Mouse (Mus musculus) right cerebral cortex, postnatal 25 days (tissue): ENCODE measurements around the gene Eif3b.
"Not testable (repeated sequence)": the region's sequence is repeated elsewhere in the genome, so short reads cannot be mapped to it uniquely, and the experiment has no call there.

Experiments used
- DNase-seq: peaks from one replicate; pipeline ENCODE4 v3.0.0; 2022

Gene Eif3b

GRCm38 (mm10) chr5:140396166-140396940, 22.8 kb upstream of the Eif3b start:
- DNase-seq, result no peak

DNA sequence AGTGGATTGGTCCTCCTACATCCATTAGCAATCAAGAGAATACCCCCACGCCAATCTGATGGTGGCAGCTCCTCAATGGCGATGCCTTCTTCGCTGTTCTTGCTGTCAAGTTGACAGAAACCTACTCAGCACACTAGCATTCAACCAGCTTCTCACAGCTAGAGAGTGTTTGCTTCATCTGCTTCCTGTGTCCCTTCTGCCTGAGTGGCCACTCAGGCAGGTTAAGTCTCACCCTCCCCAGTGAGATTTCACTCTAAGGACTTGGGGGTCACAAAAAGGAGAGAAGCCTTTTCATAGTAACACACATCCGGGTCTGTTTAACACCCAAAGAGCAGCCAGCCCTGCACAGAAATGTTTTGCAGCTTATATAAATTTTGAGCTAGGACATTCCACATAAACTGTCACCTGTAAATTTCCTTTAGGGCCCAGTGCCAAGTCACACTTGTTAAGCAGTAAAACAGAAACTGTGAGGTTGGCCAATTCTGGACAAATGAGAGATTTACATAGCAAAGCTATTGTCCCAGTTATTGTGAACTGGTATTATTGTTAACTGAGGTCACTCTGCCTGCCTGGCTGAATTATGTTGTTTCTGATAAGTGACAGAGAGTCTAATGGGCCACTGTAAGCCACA, 16.4 kb upstream of the Eif3b start:
- no peak for DNase-seq

DNA sequence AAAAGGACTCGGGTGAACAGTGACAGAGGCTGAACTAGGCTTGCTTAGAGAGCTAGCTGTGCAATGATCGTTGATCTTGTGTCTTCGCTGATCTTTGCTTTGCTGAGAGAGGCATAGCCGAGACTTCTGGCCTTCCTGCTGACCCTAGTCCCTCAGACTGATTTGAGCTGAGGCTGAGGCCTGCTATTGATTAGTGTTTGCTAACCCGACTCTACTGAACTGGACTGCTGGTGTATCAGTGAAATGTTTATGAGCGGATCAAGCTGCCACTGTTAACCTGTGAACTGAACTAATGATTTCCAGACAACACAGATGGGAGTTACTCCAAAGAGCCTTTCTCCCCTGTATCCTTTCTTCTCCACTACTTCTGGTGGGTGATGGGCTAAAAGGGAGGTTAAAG, 14.0 kb upstream of the Eif3b start:
- DNase-seq, result no peak

DNA sequence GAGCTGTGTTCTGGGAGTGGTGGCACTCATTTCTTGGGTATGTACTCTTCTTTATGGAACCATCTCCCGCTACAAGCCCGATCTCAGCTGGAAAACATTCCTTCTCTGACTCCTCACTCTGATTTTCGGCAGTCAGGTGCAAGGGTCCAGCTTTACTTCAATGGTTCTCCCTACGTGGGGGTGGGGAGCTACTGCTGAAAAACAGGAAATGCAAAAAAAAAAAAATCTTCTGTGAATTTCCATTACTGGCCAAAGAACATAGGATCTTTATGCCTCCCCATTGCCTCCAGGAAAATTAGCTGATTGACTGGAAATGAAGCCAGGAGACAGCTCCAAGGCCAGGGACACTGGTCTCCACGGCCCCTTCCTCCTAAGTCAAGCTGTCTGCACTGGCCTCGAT, 12.5 kb upstream of the Eif3b start:
- DNase-seq, result no peak

DNA sequence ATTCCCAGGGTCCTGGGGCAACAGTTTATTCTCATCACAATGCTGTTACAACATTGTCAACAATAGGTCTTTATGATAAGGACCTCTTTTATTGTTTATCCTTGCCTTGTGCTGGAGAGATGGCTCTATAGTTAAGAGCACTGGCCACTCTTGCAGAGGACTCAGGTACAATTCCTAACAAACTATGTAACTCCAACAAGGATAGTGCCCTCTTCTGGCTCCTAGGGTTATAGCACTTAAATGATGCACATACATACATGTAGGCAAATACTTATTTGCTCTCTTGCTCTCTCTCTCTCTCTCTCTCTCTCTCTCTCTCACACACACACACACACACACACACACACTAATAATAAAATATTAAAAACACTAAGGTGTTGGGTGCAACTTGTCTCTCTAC, 10.3 kb upstream of the Eif3b start:
- no peak for DNase-seq

DNA sequence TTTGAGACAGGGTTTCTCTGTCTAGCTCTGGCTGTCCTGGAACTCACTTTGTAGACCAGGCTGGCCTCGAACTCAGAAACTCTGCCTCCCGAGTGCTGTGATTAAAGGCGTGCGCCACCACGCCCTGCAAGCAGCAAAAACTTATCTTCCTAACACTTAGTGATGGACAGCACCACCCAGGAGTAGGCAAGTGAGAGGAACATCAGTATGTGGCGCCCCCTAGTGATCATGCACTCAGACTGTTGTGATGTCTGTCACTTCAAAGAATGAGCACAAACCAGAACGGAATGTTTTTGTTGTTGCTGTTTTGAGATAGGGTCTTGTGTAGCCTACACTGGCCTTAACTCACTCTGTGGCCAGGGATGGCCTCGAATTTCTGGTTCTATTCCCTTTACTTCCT, 7.8 kb upstream of the Eif3b start:
- peak; percentile 9 for DNase-seq

- no peak for DNase-seq
Observed at GRCm38 (mm10) chr5:140414647-140415046, 4.5 kb upstream of the Eif3b start.

GRCm38 (mm10) chr5:140418106-140418488, 1.0 kb upstream of the Eif3b start:
- no peak for DNase-seq

DNA sequence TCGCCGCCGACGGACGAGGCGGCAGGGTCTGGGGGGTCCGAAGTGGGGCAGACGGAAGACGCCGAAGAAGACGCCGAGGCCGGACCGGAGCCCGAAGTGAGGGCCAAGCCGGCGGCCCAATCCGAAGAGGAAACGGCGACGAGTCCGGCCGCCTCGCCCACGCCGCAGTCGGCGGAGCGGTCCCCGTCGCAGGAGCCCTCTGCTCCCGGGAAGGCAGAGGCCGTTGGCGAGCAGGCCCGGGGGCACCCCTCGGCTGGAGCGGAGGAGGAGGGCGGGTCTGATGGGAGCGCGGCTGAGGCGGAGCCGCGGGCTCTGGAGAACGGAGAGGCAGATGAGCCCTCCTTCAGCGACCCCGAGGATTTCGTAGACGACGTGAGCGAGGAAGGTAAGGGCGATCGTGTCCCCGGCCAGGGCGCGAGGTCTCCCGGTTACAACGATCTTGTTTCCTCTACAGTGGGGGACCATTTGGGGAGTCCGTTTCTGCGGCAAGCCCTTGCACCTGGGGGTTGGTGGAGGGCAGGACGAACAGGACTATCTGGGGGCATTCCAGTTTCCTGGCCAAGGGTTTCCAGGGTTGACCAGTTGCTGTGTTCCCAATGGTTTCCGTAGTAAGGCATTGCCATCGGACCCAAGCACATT, 433 bp downstream of the Eif3b start:
- no peak for DNase-seq

DNA sequence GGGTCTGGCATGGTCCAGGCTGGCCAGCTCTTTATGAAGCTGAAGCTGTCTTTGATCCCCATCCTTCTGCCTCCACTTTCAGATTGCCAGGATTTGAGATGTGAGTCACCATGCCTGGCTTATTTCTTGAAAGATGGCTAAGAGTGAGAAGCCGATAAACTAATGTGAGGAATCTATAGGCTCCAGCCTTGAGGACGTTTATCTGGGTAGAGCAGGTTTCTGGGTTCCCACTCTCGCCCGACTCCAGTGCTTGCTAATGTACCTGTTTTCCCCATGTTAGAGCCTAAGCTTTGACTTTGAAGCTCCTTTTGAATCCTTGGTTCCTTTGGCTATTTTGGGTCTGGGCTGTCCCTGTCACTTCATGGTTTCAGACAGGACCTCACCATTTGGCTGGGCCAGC, 1.5 kb downstream of the Eif3b start:
- no peak for DNase-seq

GRCm38 (mm10) chr5:140425016-140425783, 6.1 kb downstream of the Eif3b start:
- no peak for DNase-seq

- not testable (repeated sequence) for DNase-seq
Observed at GRCm38 (mm10) chr5:140439117-140439516, 20.0 kb downstream of the Eif3b start.

DNA sequence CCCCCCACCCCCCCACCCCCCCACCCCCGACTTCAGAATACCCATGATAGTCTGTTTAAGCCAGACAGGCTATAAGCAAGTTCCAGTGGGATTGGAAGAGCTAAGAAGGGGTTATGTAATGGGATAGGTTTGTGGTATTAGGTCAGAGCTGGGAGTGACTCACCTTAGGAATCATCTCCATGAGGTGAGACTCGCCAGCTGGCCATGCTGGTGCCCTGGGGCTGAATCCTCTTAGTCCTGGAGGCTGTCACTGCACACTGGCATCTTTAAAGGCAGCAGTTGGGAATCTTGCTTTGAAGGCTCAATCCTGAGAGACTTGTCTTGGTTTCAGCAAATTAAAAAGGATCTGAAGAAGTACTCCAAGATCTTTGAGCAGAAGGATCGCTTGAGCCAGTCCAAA, 22.3 kb downstream of the Eif3b start:
- no peak for DNase-seq

- DNase-seq, result no peak
Observed at GRCm38 (mm10) chr5:140444012-140444411, 24.9 kb downstream of the Eif3b start.

GRCm38 (mm10) chr5:140445345-140445744, 26.2 kb downstream of the Eif3b start, which contains the start of gene Gm4869:
Gene Gm4869 (plus strand): TSS chr5:140445645.
- no peak for DNase-seq

GRCm38 (mm10) chr5:140446054-140446453, 26.9 kb downstream of the Eif3b start:
- no peak for DNase-seq

- no peak for DNase-seq
Observed at GRCm38 (mm10) chr5:140454488-140454887, 35.4 kb downstream of the Eif3b start.

DNA sequence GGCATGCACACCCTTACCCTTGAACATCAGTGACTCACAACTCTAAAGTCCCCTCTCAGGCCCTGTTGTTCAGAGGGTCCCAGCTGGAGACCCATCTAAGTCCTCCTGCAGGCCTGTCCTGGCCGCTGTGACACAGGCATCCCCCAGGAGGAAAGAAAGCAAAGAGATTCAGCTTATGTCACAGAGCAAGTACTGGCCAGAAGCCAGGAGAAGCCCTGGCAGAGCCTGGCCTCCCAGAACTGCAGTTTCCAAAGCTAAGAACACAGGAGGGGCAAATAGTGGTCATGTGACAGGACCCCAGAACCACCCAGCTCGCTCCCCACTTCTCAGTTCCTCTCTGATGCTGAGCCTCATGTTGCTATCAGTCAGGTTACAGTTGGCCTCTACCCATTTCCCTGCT, 36.3 kb downstream of the Eif3b start:
- DNase-seq, result no peak

DNA sequence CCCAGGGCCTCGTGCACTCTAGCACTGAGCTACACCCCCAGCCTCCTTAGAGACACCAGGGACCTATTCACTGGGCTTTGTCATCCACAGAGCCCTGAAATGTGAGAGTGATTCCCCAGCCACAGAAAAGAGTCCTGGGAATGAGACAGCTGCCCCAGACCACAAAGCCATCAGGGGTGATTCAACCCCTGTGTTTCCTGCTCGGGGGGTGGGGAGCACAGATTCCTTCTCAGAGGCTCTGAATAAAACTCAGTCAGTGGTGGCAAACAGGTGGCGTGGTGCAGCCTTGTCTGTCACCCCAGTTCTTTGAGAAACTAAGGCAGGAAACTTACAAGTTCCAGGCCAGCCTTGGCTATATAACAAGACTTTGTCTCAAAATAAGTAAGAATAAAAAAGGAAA, 42.3 kb downstream of the Eif3b start:
- DNase-seq, result no peak

DNA sequence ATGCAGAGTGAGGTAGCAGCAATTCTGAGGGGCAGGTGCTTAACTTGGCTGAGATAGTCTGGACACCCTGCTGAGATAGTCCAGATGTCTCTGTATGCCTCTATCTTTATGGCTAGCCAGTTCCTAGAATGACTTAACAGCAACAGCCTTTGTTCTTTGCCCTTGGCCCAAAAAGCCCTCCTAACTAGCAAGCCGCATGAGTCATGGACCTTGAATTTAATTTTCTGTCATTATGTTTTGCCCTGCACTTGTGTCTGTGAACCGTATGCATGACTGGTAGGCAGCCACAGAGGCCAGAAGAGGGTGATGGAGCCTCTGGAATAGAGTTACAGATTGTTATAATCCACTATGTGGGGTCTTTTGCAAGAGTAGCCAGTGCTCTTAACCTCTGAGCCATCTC, 44.0 kb downstream of the Eif3b start:
- DNase-seq, result not testable (repeated sequence)

- no peak for DNase-seq
Observed at GRCm38 (mm10) chr5:140464943-140465342, 45.8 kb downstream of the Eif3b start.

GRCm38 (mm10) chr5:140472336-140472735, 53.2 kb downstream of the Eif3b start:
- no peak for DNase-seq

GRCm38 (mm10) chr5:140481458-140481857, 62.3 kb downstream of the Eif3b start:
- DNase-seq, result no peak
